Mouse (Mus musculus): ENCODE measurements around the gene Nlk.

GRCm38 (mm10) chr11:78571854-78572253 is 125.3 kb downstream of the Nlk start:
- TF ChIP-seq CTCF (IDR thresholded peaks at IDR 0.05; ENCODE audit: low read depth), result no peak
- no peak for TF ChIP-seq EP300 (IDR thresholded peaks at IDR 0.05; ENCODE audit: low read depth)
